Mouse (Mus musculus) MEL (cell line): ENCODE data around the gene Wdr37. TPM values are rescaled to one million over a fixed set of nuclear protein-coding genes. Genes with fewer than 3 reads are reported as not detected.
A peak's percentile ranks its signal among the peaks of the same experiment; 100 is the strongest.

ENCODE experiments used
- DNase-seq: peaks from one replicate; pipeline ENCODE4 v3.0.0; 2011; ENCODE audit warnings: low read depth, low spot score
- H3K27ac ChIP-seq: 2 replicates; pipeline ENCODE4 v1.5.1; 2012; ENCODE audit warnings: low read depth, mild to moderate bottlenecking, control low read depth, low read length, moderate library complexity; ENCODE audit not compliant: control insufficient read depth
- H3K27me3 ChIP-seq, 2 experiments: fragments of 150-350 bp in 1 of 2; sonication (generic) in 1 of 2; 2 replicates each; pipeline ENCODE4 v1.6.1; 2012; ENCODE audit warnings: low read length in 2 of 2, mild to moderate bottlenecking in 2 of 2, improper control_type of control experiment in 1 of 2, moderate library complexity in 1 of 2; ENCODE audit not compliant: insufficient read depth in 2 of 2, control insufficient read depth in 1 of 2
- H3K36me3 ChIP-seq, 2 experiments: 2 replicates each; pipeline ENCODE4 v1.6.1; 2012 to 2014; ENCODE audit warnings: low read length in 2 of 2, improper control_type of control experiment in 1 of 2, inconsistent platforms in 1 of 2, mild to moderate bottlenecking in 1 of 2; ENCODE audit not compliant: insufficient read depth in 2 of 2, control insufficient read depth in 1 of 2
- H3K4me1 ChIP-seq, 2 experiments: fragments of 150-350 bp in 1 of 2; sonication (generic) in 1 of 2; 2 replicates each; pipeline ENCODE4 v1.6.1; 2012; ENCODE audit warnings: low read length in 2 of 2, improper control_type of control experiment in 1 of 2, mild to moderate bottlenecking in 1 of 2; ENCODE audit not compliant: insufficient read depth in 2 of 2, control insufficient read depth in 1 of 2
- H3K4me3 ChIP-seq, 2 experiments: fragments of 150-350 bp in 1 of 2; sonication (generic) in 1 of 2; 2 replicates each; pipeline ENCODE4 v1.5.1; 2012; ENCODE audit warnings: low read depth in 2 of 2, low read length in 2 of 2, mild to moderate bottlenecking in 2 of 2, moderate library complexity in 2 of 2, control low read depth in 1 of 2, improper control_type of control experiment in 1 of 2; ENCODE audit not compliant: control insufficient read depth in 1 of 2, insufficient read depth in 1 of 2
- H3K79me2 ChIP-seq: 2 replicates; pipeline ENCODE4 v1.6.1; 2012; ENCODE audit warnings: mild to moderate bottlenecking, low read length, moderate library complexity; ENCODE audit not compliant: control insufficient read depth, poor library complexity, insufficient read depth
- H3K9ac ChIP-seq: 2 replicates; pipeline ENCODE4 v1.6.1; 2012; ENCODE audit warnings: low read depth, mild to moderate bottlenecking, control low read depth, low read length, moderate library complexity; ENCODE audit not compliant: control insufficient read depth, poor library complexity, severe bottlenecking
- H3K9me3 ChIP-seq: fragments of 150-350 bp; sonication (generic); replicated peaks from 2 replicates; pipeline ENCODE4 v1.6.1; 2012; ENCODE audit warnings: mild to moderate bottlenecking, low read length, improper control_type of control experiment, moderate library complexity; ENCODE audit not compliant: insufficient read depth
- CHD1 ChIP-seq: IDR thresholded peaks from 2 replicates; pipeline ENCODE4 v1.6.1; 2012; ENCODE audit warnings: low read depth, mild to moderate bottlenecking, inconsistent platforms, low read length, improper control_type of control experiment
- CHD2 ChIP-seq: IDR thresholded peaks from 2 replicates; pipeline ENCODE4 v1.6.1; 2011; ENCODE audit warnings: low read length, improper control_type of control experiment
- CTCF ChIP-seq, 3 experiments: IDR thresholded peaks in 2 of 3; conservative IDR thresholded peaks in 1 of 3; 2 replicates each; pipeline ENCODE4 v1.5.1; 2011 to 2012; ENCODE audit warnings: low read length in 3 of 3, low read depth in 2 of 3, mild to moderate bottlenecking in 2 of 3, improper control_type of control experiment in 1 of 3, inconsistent platforms in 1 of 3, mixed read lengths in 1 of 3, moderate library complexity in 1 of 3; ENCODE audit not compliant: control insufficient read depth in 1 of 3, insufficient read depth in 1 of 3, poor library complexity in 1 of 3, severe bottlenecking in 1 of 3
- EP300 ChIP-seq, 2 experiments: IDR thresholded peaks; 2 replicates each; pipeline ENCODE4 v1.6.1; 2011; ENCODE audit warnings: improper control_type of control experiment in 2 of 2, low read length in 2 of 2, low read depth in 1 of 2, mild to moderate bottlenecking in 1 of 2
- GATA1 ChIP-seq: IDR thresholded peaks from 2 replicates; pipeline ENCODE4 v1.6.1; 2011; ENCODE audit warnings: low read depth, low read length, improper control_type of control experiment
- JUND ChIP-seq: IDR thresholded peaks from 2 replicates; pipeline ENCODE4 v1.6.1; 2011; ENCODE audit warnings: low read depth, mild to moderate bottlenecking, improper control_type of control experiment, low read length
- MAFK ChIP-seq: IDR thresholded peaks from 2 replicates; pipeline ENCODE4 v1.6.1; 2011; ENCODE audit warnings: low read depth, mild to moderate bottlenecking, low read length, improper control_type of control experiment, borderline replicate concordance
- MAX ChIP-seq: IDR thresholded peaks from 2 replicates; pipeline ENCODE4 v1.6.1; 2011; ENCODE audit warnings: low read length, improper control_type of control experiment
- MAZ ChIP-seq: IDR thresholded peaks from 2 replicates; pipeline ENCODE4 v1.6.1; 2012; ENCODE audit warnings: low read depth, mild to moderate bottlenecking, inconsistent platforms, low read length, improper control_type of control experiment
- MXI1 ChIP-seq: IDR thresholded peaks from 2 replicates; pipeline ENCODE4 v1.6.1; 2011; ENCODE audit warnings: mild to moderate bottlenecking, low read depth, low read length, improper control_type of control experiment
- MYC ChIP-seq: IDR thresholded peaks from 2 replicates; pipeline ENCODE4 v1.6.1; 2011; ENCODE audit warnings: low read depth, mild to moderate bottlenecking, low read length, improper control_type of control experiment, moderate library complexity
- NELFE ChIP-seq: IDR thresholded peaks from 2 replicates; pipeline ENCODE4 v1.6.1; 2011; ENCODE audit warnings: low read depth, low read length, improper control_type of control experiment
- POLR2A ChIP-seq, 2 experiments: IDR thresholded peaks; 2 replicates each; pipeline ENCODE4 v1.6.1; 2011 to 2012; ENCODE audit warnings: low read length in 2 of 2, mild to moderate bottlenecking in 2 of 2, control low read depth in 1 of 2, improper control_type of control experiment in 1 of 2, low read depth in 1 of 2, moderate library complexity in 1 of 2; ENCODE audit not compliant: control insufficient read depth in 1 of 2, insufficient read depth in 1 of 2, poor library complexity in 1 of 2
- POLR2AphosphoS2 ChIP-seq: IDR thresholded peaks from 2 replicates; pipeline ENCODE4 v1.6.1; 2011; ENCODE audit warnings: low read length, improper control_type of control experiment
- POLR2AphosphoS5 ChIP-seq: IDR thresholded peaks from 2 replicates; pipeline ENCODE4 v1.6.1; 2012; ENCODE audit warnings: low read depth, borderline replicate concordance, mild to moderate bottlenecking, inconsistent platforms, low read length, moderate library complexity, mixed read lengths
- RAD21 ChIP-seq: IDR thresholded peaks from 2 replicates; pipeline ENCODE4 v1.6.1; 2011; ENCODE audit warnings: mild to moderate bottlenecking, low read depth, low read length, improper control_type of control experiment
- RCOR1 ChIP-seq: IDR thresholded peaks from 2 replicates; pipeline ENCODE4 v1.6.1; 2012; ENCODE audit warnings: low read depth, mild to moderate bottlenecking, inconsistent platforms, low read length, improper control_type of control experiment
- SIN3A ChIP-seq: IDR thresholded peaks from 2 replicates; pipeline ENCODE4 v1.6.1; 2012; ENCODE audit warnings: low read length, improper control_type of control experiment, inconsistent platforms
- TAL1 ChIP-seq: IDR thresholded peaks from 2 replicates; pipeline ENCODE4 v1.6.1; 2012; ENCODE audit warnings: mild to moderate bottlenecking, inconsistent platforms, low read length, moderate library complexity, mixed read lengths
- TCF12 ChIP-seq: IDR thresholded peaks from 2 replicates; pipeline ENCODE4 v1.6.1; 2014; ENCODE audit warnings: low read depth, mild to moderate bottlenecking, inconsistent platforms, low read length, improper control_type of control experiment, moderate library complexity
- UBTF ChIP-seq: IDR thresholded peaks from 2 replicates; pipeline ENCODE4 v1.6.1; 2012; ENCODE audit warnings: low read depth, mild to moderate bottlenecking, inconsistent platforms, low read length, improper control_type of control experiment, moderate library complexity, borderline replicate concordance; ENCODE audit not compliant: insufficient read depth
- ZKSCAN1 ChIP-seq: IDR thresholded peaks from 2 replicates; pipeline ENCODE4 v1.6.1; 2012; ENCODE audit warnings: low read depth, mild to moderate bottlenecking, inconsistent platforms, low read length, improper control_type of control experiment, moderate library complexity
- ZNF384 ChIP-seq: IDR thresholded peaks from 2 replicates; pipeline ENCODE4 v1.6.1; 2012; ENCODE audit warnings: low read depth, mild to moderate bottlenecking, inconsistent platforms, low read length, improper control_type of control experiment
- polyA plus RNA-seq, 2 experiments: library from polyadenylated mRNA; stranded (reverse) in 1 of 2; unstranded in 1 of 2; fragments of >175 nt in 1 of 2; fragments of >200 nt in 1 of 2; gene quantifications; 2 replicates each; pipeline versions ENCODE4 v1.2.1 to v1.2.4; 2012; ENCODE audit warnings: low replicate concordance in 2 of 2, low read depth in 1 of 2; ENCODE audit not compliant: insufficient read length in 2 of 2, insufficient read depth in 1 of 2, missing spikeins in 1 of 2
- total RNA-seq: library from RNA; depleted of rRNA; stranded (reverse); fragments of 300-350 nt; gene quantifications from 2 replicates; pipeline ENCODE4 v1.2.3, GENCODE M21; 2012

Gene Wdr37
- total and polyA plus RNA-seq, 3 experiments, result 8.6 to 14.7 TPM; not detected in 1

DNA sequence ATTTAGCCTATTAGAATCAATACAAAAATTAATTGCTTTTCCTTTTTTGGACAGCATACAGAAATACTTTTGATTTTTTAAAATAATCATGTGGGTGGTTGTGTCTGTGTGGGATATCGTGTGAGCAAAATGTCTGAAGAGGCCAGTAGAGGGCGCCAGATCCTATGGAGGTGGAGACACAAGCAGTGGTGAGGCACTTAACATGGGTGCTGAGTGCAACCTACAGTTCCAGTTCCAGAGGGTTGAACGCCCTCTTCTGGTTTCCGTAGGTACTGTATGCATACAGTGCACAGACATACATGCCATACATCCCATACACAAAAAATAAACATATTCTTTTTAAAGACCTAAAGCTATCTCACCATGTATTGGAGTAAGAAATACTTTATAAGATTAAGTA, 91.3 kb downstream of the Wdr37 start (continued):
- no peak for TF ChIP-seq NELFE

- TF ChIP-seq ZNF384, result no peak
- no peak for TF ChIP-seq MXI1
- TF ChIP-seq CHD2, result no peak
- TF ChIP-seq ZKSCAN1, result no peak
- no peak for TF ChIP-seq POLR2A (IDR thresholded peaks at IDR 0.05; ENCODE audit: control insufficient read depth in 1 of 2, insufficient read depth in 1 of 2, low read depth in 1 of 2, low read length in 2 of 2, poor library complexity in 1 of 2)
- TF ChIP-seq POLR2AphosphoS5, result no peak
- no peak for TF ChIP-seq CTCF (IDR thresholded peaks at IDR 0.05 in 2 of 3, conservative IDR thresholded peaks at IDR 0.05 in 1 of 3; ENCODE audit: control insufficient read depth in 1 of 3, insufficient read depth in 1 of 3, low read depth in 2 of 3, low read length in 3 of 3, poor library complexity in 1 of 3, severe bottlenecking in 1 of 3)
- TF ChIP-seq UBTF, result no peak
- TF ChIP-seq GATA1, result no peak
- no peak for TF ChIP-seq RCOR1
- Histone ChIP-seq H3K9ac (no peak overlapping the region), H3K27ac (no peak overlapping the region), H3K4me1 (no peaks in the 10 kb centered on the region), H3K4me3 (no peak overlapping the region), H3K27me3 (peaks cover 0 to 2% of the 10 kb centered on the region in 2 experiments; a peak in 3 of 4 replicates), H3K36me3 (no peaks in the 10 kb centered on the region), H3K79me2 (no peaks in the 10 kb centered on the region), H3K9me3 (no peaks in the 10 kb centered on the region)
- no peak for DNase-seq
Observed at GRCm38 (mm10) chr13:8770616-8771015, 101.1 kb downstream of the Wdr37 start.

DNA sequence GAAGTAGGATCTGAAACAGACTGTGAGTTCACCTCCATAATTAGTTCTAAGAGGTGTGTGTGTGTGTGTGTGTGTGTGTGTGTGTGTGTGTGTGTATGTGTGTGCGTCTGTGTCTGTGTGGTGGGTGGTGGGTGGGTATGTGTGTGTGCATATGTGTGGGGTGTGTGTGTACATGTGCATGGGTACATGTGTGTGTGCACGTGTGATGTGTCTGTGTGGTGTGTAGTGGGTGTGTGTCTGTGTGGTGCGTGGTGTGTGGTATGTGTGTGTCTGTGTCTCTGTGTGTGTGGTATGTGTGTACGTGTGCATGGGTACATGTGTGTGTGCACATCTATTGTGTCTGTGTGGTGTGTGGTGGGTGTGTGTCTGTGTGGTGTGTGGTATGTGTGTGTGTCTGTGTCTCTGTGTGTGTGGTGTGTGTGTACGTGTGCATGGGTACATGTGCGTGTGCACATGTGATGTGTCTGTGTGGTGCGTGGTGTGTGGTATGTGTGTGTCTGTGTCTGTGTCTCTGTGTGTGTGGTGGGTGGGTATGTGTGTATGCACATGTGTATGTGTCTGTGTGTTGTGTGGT, 102.0 kb downstream of the Wdr37 start:
- H3K79me2 ChIP-seq, result no peaks in the 10 kb centered on the region
- no peak for TF ChIP-seq POLR2AphosphoS2
- TF ChIP-seq POLR2AphosphoS5, result 0 out of 2 replicates have a peak, but pooled peaks have one; percentile 32
- no peaks in the 10 kb centered on the region for H3K4me1 ChIP-seq
- no peak for DNase-seq
- H3K27me3 ChIP-seq, result peaks cover 0 to 2% of the 10 kb centered on the region in 2 experiments; a peak in 3 of 4 replicates
- H3K36me3 ChIP-seq, result no peaks in the 10 kb centered on the region
- H3K4me3 ChIP-seq, result no peak overlapping the region
- no peak overlapping the region for H3K27ac ChIP-seq
- H3K9me3 ChIP-seq, result no peaks in the 10 kb centered on the region
- H3K9ac ChIP-seq, result no peak overlapping the region

DNA sequence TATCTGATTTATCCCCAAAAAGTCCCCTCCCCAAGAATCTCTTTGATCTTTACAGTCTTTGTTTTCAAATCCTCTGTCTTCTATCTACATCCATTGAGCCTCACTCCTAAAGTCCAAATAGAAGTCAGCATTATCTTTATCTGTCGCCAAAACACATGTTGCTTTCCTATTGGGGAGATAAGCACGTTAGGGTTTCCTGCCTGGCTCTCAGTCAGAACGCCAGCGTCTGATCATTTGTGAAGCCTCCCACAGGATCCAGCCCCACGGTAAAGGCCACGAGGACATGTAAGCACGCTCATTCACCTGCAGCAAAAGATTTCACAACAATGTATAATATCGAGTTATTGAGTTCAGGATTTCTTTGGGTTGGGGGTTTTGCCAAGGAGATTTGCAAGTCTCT, 110.8 kb downstream of the Wdr37 start:
- peak overlapping the region; percentile 63 for H3K9ac ChIP-seq
- peak overlapping the region; percentile 55 to 58 for H3K4me3 ChIP-seq
- H3K4me1 ChIP-seq, result no peaks in the 10 kb centered on the region; a peak in 1 of 4 replicates
- peak overlapping the region; percentile 97 for H3K27ac ChIP-seq
- H3K27me3 ChIP-seq, result no peaks in the 10 kb centered on the region; a peak in 1 of 4 replicates
- DNase-seq, result peak; percentile 85
- H3K9me3 ChIP-seq, result no peaks in the 10 kb centered on the region
- peaks cover 0 to 4% of the 10 kb centered on the region in 2 experiments; a peak in 2 of 4 replicates for H3K36me3 ChIP-seq
- H3K79me2 ChIP-seq, result no peaks in the 10 kb centered on the region
- TF ChIP-seq UBTF (no peak), CHD2 (no peak), MAX (peak; percentile 73), RAD21 (no peak), SIN3A (peak; percentile 67; the same call in 1 of the 2 replicates), MAZ (no peak), TCF12 (peak; percentile 86), POLR2AphosphoS5 (no peak), MAFK (no peak), ZNF384 (no peak), CHD1 (no peak), CTCF (IDR thresholded peaks at IDR 0.05 in 2 of 3, conservative IDR thresholded peaks at IDR 0.05 in 1 of 3; ENCODE audit: control insufficient read depth in 1 of 3, insufficient read depth in 1 of 3, low read depth in 2 of 3, low read length in 3 of 3, poor library complexity in 1 of 3, severe bottlenecking in 1 of 3) (no peak), EP300 (IDR thresholded peaks at IDR 0.05; ENCODE audit: low read depth in 1 of 2, low read length in 2 of 2) (peak; percentile 64 to 87; a peak in 3 of 4 replicates), MYC (peak; percentile 86), JUND (no peak), TAL1 (peak; percentile 54)
